Mouse (Mus musculus) duodenum, adult 2 months (tissue): Measurements from ENCODE around the gene Stk38. TPM values are rescaled to one million over a fixed set of nuclear protein-coding genes. Genes with fewer than 3 reads are reported as not detected.

Source experiments
- polyA plus RNA-seq: library from polyadenylated mRNA; depleted of rRNA; stranded (reverse); fragments of >200 nt; gene quantifications from 2 replicates; pipeline ENCODE4 v1.2.3, GENCODE M21; 2012; ENCODE audit warnings: low replicate concordance; rRNA removed

Gene Stk38
- 144 and 172 TPM in 2 replicates for polyA plus RNA-seq

GRCm38 (mm10) chr17:29007641-29008325, at the start of gene Stk38:
Gene Stk38 (minus strand): TSS chr17:29007995.

GRCm38 (mm10) chr17:29032274-29033069, 24.7 kb upstream of the Stk38 start, which contains the start of gene Srsf3:
Gene Srsf3 (plus strand): TSS chr17:29032628.

GRCm38 (mm10) chr17:28951831-28952799, 55.7 kb downstream of the Stk38 start, which contains the start of gene Kctd20:
Gene Kctd20 (plus strand): TSS chr17:28951950.

GRCm38 (mm10) chr17:28943740-28944139, 64.1 kb downstream of the Stk38 start, which contains the start of gene Pxt1:
Gene Pxt1 (minus strand): TSS chr17:28943840.

Other genes starting within 250 kb of the Stk38 start
- 186 and 308 TPM in 2 replicates for gene Mapk13, start 238.7 kb downstream of the Stk38 start, polyA plus RNA-seq
- 70.1 and 79.9 TPM in 2 replicates for gene Brpf3, start 206.9 kb downstream of the Stk38 start, polyA plus RNA-seq
- gene Pnpla1, start 149.6 kb downstream of the Stk38 start, polyA plus RNA-seq: 0.72 and 0.78 TPM in 2 replicates
- 15.7 and 38.2 TPM in 2 replicates for gene 4930539E08Rik, start 92.7 kb downstream of the Stk38 start, polyA plus RNA-seq
- gene Pxt1, start 64.2 kb downstream of the Stk38 start, polyA plus RNA-seq: not detected in 2 replicates
- 9.8 and 23.4 TPM in 2 replicates for gene Kctd20, start 56.0 kb downstream of the Stk38 start, polyA plus RNA-seq
- gene Srsf3, start 24.6 kb upstream of the Stk38 start, polyA plus RNA-seq: 54.2 and 156 TPM in 2 replicates
- gene Cdkn1a, start 83.0 kb upstream of the Stk38 start, polyA plus RNA-seq: 102 and 238 TPM in 2 replicates
- gene Rab44, start 106.2 kb upstream of the Stk38 start, polyA plus RNA-seq: 0.39 and 0.45 TPM in 2 replicates
- 0.51 and 1.1 TPM in 2 replicates for gene Cpne5, start 230.2 kb upstream of the Stk38 start, polyA plus RNA-seq